Mouse (Mus musculus) neural tube, embryonic 12.5 days (tissue): ENCODE data around the gene Hoxd4. TPM values are rescaled to one million over a fixed set of nuclear protein-coding genes. Genes with fewer than 3 reads are reported as not detected.

Experiments used
- ATAC-seq: fragments of 200-750 bp; cut with Nextera tagmentation; 2 replicates; pipeline ENCODE4 v1.8.0; 2017; ENCODE audit warnings: low read depth, mild to moderate bottlenecking, moderate TSS enrichment, moderate library complexity; ENCODE audit not compliant: low FRiP score
- H3K27ac ChIP-seq: fragments of 300-500 bp; sonication (generic); 2 replicates; pipeline ENCODE4 v1.5.1; 2016
- H3K27me3 ChIP-seq: fragments of 300-500 bp; sonication (generic); replicated peaks from 2 replicates; pipeline ENCODE4 v1.6.1; 2016; ENCODE audit warnings: mild to moderate bottlenecking
- H3K36me3 ChIP-seq: fragments of 300-500 bp; sonication (generic); 2 replicates; pipeline ENCODE4 v1.6.1; 2016; ENCODE audit warnings: mild to moderate bottlenecking
- H3K4me1 ChIP-seq: fragments of 300-500 bp; sonication (generic); 2 replicates; pipeline ENCODE4 v1.6.1; 2016
- H3K4me2 ChIP-seq: fragments of 300-500 bp; sonication (generic); replicated peaks from 2 replicates; pipeline ENCODE4 v1.6.1; 2016; ENCODE audit warnings: mild to moderate bottlenecking
- H3K4me3 ChIP-seq: fragments of 300-500 bp; sonication (generic); 2 replicates; pipeline ENCODE4 v1.5.1; 2016
- H3K9ac ChIP-seq: fragments of 300-500 bp; sonication (generic); 2 replicates; pipeline ENCODE4 v1.6.1; 2016; ENCODE audit warnings: mild to moderate bottlenecking
- H3K9me3 ChIP-seq: fragments of 300-500 bp; sonication (generic); 2 replicates; pipeline ENCODE4 v1.6.1; 2016; ENCODE audit warnings: mild to moderate bottlenecking
- WGBS: fragments of 180-500 bp; shearing (Covaris S2); methylation state at CpG from one replicate; pipeline ENCODE4 v1.1.7; 2016; 5-methylcytosine and 5-hydroxymethylcytosine counted together
- microRNA counts: library from miRNA; unstranded; fragments of <30 nt; microRNA quantifications from one replicate; lab custom pipeline; 2017
- microRNA-seq: library from miRNA; unstranded; fragments of <30 nt; microRNA quantifications from one replicate; pipeline ENCODE4, GENCODE M21; 2017
- polyA plus RNA-seq: library from polyadenylated mRNA; unstranded; fragments of >200 nt; fragmentation: Nextera tagmentation; extraction: Ambion mirVana; gene quantifications from 2 replicates; pipeline ENCODE4 v1.2.1, GENCODE M21; 2016

Hoxd4 gene
- polyA plus RNA-seq, 1 experiment from 2014 or later: 14.2 TPM

DNA sequence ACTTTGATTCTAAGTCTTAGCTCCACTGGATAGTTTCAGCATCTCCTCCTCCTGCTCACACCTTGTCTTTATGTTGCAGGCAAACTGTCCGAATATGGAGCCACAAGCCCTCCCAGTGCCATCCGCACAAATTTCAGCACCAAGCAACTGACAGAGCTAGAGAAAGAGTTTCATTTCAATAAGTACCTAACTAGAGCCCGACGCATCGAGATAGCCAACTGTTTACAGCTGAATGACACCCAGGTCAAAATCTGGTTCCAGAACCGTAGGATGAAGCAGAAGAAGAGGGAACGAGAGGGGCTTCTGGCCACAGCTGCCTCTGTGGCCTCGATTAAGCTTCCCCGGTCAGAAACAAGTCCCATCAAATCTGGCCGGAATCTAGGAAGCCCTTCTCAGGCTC is 52.2 kb downstream of the Hoxd4 start:
- peaks cover 22% of the 10 kb centered on the region for H3K27me3 ChIP-seq
- H3K36me3 ChIP-seq: no peaks in the 10 kb centered on the region
- 49% methylated on average over 10 of the region's 10 CpGs for whole genome bisulfite sequencing
- H3K4me1 ChIP-seq: peaks cover 20% of the 10 kb centered on the region
- H3K4me2 ChIP-seq: peak overlapping the region; percentile 99
- peak overlapping the region; percentile 60 for H3K4me3 ChIP-seq
- no peak overlapping the region for H3K27ac ChIP-seq
- no peak for ATAC-seq
- no peaks in the 10 kb centered on the region for H3K9me3 ChIP-seq
- no peak overlapping the region for H3K9ac ChIP-seq

DNA sequence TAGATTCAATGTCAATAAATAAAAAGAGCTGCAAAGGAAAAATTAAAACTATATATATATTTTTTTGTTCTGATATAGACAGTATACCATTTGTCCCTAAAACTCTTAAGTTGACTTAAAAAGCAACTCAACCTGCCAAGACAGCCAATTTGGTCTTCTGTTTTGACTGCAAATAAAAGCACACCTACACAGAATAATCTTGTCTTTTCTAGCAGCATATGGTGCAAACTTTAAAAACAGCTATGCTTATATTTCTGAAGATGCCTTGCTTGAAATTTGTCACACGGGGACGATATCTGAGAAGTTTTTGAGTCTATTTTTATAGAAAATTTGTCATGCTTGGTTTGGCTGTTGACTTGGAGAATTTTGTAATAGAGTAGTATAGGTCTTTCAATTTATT is 62.6 kb downstream of the Hoxd4 start:
- no peak overlapping the region for H3K4me3 ChIP-seq
- H3K9ac ChIP-seq: no peak overlapping the region
- H3K27me3 ChIP-seq: no peaks in the 10 kb centered on the region
- H3K4me1 ChIP-seq: no peaks in the 10 kb centered on the region
- no peaks in the 10 kb centered on the region for H3K36me3 ChIP-seq
- H3K4me2 ChIP-seq: no peak overlapping the region
- no peak overlapping the region for H3K27ac ChIP-seq
- no peak for ATAC-seq
- 91% methylated on average over 2 of the region's 2 CpGs for WGBS
- H3K9me3 ChIP-seq: no peaks in the 10 kb centered on the region

DNA sequence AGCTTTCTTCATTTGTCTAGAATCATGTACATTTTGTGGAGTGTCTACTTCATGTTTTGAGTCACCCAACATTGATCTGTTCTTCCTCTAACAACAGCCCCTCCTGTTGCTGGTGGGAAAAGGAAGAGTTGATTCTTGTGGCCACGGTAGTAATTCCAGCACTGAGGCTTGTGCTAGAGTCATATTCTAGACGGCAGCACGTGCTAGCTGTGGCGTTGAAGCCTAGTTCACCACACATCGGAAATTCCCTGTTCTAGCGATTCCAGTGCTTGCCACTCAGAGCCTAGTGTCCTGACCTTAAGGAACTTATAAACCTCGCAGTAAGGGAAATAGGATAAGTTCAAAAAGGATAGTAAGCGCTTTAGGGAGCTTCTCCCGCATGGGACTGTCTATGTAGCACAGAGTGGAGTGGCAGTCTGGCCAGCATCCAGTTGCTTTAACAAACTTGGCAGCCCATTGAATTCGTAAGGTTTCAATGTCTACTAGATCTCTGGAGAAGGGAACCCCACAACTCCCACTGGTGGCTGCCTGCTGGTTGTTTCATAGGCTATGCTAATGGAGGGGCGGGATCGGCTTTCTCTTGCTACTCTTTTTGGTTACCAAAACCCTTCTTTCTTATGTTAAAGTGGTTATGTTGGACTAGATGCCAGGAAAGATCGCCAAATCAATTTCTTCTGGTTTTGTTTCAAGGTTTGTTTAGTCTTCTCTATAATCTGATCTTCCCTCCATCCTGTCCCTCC is 66.0 kb downstream of the Hoxd4 start:
- Histone ChIP-seq H3K4me3 (no peak overlapping the region), H3K4me2 (no peak overlapping the region), H3K36me3 (no peaks in the 10 kb centered on the region), H3K4me1 (no peaks in the 10 kb centered on the region), H3K27ac (no peak overlapping the region), H3K9me3 (no peaks in the 10 kb centered on the region), H3K27me3 (no peaks in the 10 kb centered on the region), H3K9ac (no peak overlapping the region)
- no peak for ATAC-seq
- WGBS: 75% methylated on average over 13 of the region's 13 CpGs

MicroRNAs within 50 kb of the gene (microRNA counts, 519-probe panel; counts per million panel counts)
- 8,306 counts per million, percentile 99 among the panel's probes with 10 or more counts for microRNA mmu-miR-10b (lab: Ali Mortazavi, UCI)

Small RNA genes within 50 kb of the gene (microRNA-seq; reads per million reads assigned to microRNA genes)
- gene Gm44463 (not detected), gene Mir10b (157,777 reads per million, percentile 100 among the genes with 10 or more reads in this experiment)

Other genes starting within 250 kb of the Hoxd4 start
- gene Lnpk, start 132.5 kb upstream of the Hoxd4 start, polyA plus RNA-seq: 48.4 and 51.7 TPM in 2 replicates
- 1.1 and 1.2 TPM in 2 replicates for gene Evx2, start 52.4 kb upstream of the Hoxd4 start, polyA plus RNA-seq
- 0.57 and 2.5 TPM in 2 replicates for gene Hoxd13, start 43.6 kb upstream of the Hoxd4 start, polyA plus RNA-seq
- 4.1 and 8.0 TPM in 2 replicates for gene Hoxd12, start 36.9 kb upstream of the Hoxd4 start, polyA plus RNA-seq
- gene Hoxd11, start 32.4 kb upstream of the Hoxd4 start, polyA plus RNA-seq: 19.1 and 25.2 TPM in 2 replicates
- 48.9 and 49.0 TPM in 2 replicates for gene Hoxd10, start 20.0 kb upstream of the Hoxd4 start, polyA plus RNA-seq
- 34.4 and 36.8 TPM in 2 replicates for gene Hoxd9, start 14.2 kb upstream of the Hoxd4 start, polyA plus RNA-seq
- gene Hoxd8, start 7.3 kb upstream of the Hoxd4 start, polyA plus RNA-seq: 20.8 and 21.4 TPM in 2 replicates
- 55.9 and 68.9 TPM in 2 replicates for gene Hoxd3, start within 50 bp of the Hoxd4 start, polyA plus RNA-seq
- 6.9 and 9.1 TPM in 2 replicates for gene Gm28230, start 14.8 kb downstream of the Hoxd4 start, polyA plus RNA-seq
- gene Hoxd1, start 51.1 kb downstream of the Hoxd4 start, polyA plus RNA-seq: 6.8 and 7.8 TPM in 2 replicates
- gene Mtx2, start 113.9 kb downstream of the Hoxd4 start, polyA plus RNA-seq: 139 and 144 TPM in 2 replicates